Mouse (Mus musculus) C2C12 (cell line): ENCODE measurements around the gene Dpf1. TPM values are rescaled to one million over a fixed set of nuclear protein-coding genes. Genes with fewer than 3 reads are reported as not detected.

Experiments
- H3K27me3 ChIP-seq: one replicate; pipeline ENCODE4 v1.6.1; 2011; ENCODE audit not compliant: control insufficient read depth, insufficient read depth, insufficient read length
- H3K36me3 ChIP-seq: one replicate; pipeline ENCODE4 v1.6.1; 2011; ENCODE audit not compliant: control insufficient read depth, insufficient read depth
- H3K4me3 ChIP-seq: one replicate; pipeline ENCODE4 v1.5.1; 2011; ENCODE audit warnings: mild to moderate bottlenecking, control low read depth; ENCODE audit not compliant: poor library complexity, insufficient read depth, severe bottlenecking
- H3K79me2 ChIP-seq: one replicate; pipeline ENCODE4 v1.6.1; 2011; ENCODE audit not compliant: control insufficient read depth, insufficient read depth
- H3K79me3 ChIP-seq: one replicate; pipeline ENCODE4 v1.6.1; 2011; ENCODE audit warnings: low read depth, control low read depth
- H3ac ChIP-seq: one replicate; pipeline ENCODE3; 2011; ENCODE audit warnings: low read depth; ENCODE audit not compliant: control insufficient read depth, insufficient read length
- CEBPB ChIP-seq: IDR thresholded peaks from one replicate; pipeline ENCODE4 v1.6.1; 2011; ENCODE audit warnings: low read depth, mild to moderate bottlenecking, control low read depth, moderate library complexity
- CTCF ChIP-seq: IDR thresholded peaks from one replicate; pipeline ENCODE4 v1.5.1; 2011; ENCODE audit not compliant: control insufficient read depth, insufficient read depth, insufficient read length
- FOSL1 ChIP-seq: IDR thresholded peaks from one replicate; pipeline ENCODE4 v1.8.0; 2011; ENCODE audit warnings: mild to moderate bottlenecking, low read length; ENCODE audit not compliant: poor library complexity, insufficient read depth, severe bottlenecking
- MAX ChIP-seq: IDR thresholded peaks from one replicate; pipeline ENCODE4 v1.6.1; 2011; ENCODE audit warnings: mild to moderate bottlenecking, control low read depth
- MYOD1 ChIP-seq: IDR thresholded peaks from one replicate; pipeline ENCODE4 v1.6.1; 2011; ENCODE audit warnings: low read depth; ENCODE audit not compliant: control insufficient read depth, insufficient read length
- MYOG ChIP-seq: IDR thresholded peaks from one replicate; pipeline ENCODE4 v1.6.1; 2011; ENCODE audit not compliant: control insufficient read depth, insufficient read length; ENCODE audit errors: extremely low read depth
- USF1 ChIP-seq: IDR thresholded peaks from one replicate; pipeline ENCODE4 v1.6.1; 2011; ENCODE audit warnings: low read depth, mild to moderate bottlenecking, control low read depth, moderate library complexity
- polyA plus RNA-seq: library from polyadenylated mRNA; unstranded; fragments of >200 nt; fragmentation: generic; extraction: Trizol; gene quantifications from one replicate; pipeline ENCODE4 v1.2.1, GENCODE M21; 2012; ENCODE audit warnings: missing spikeins

Gene Dpf1
- polyA plus RNA-seq, 1 experiment, result 14.3 TPM

DNA sequence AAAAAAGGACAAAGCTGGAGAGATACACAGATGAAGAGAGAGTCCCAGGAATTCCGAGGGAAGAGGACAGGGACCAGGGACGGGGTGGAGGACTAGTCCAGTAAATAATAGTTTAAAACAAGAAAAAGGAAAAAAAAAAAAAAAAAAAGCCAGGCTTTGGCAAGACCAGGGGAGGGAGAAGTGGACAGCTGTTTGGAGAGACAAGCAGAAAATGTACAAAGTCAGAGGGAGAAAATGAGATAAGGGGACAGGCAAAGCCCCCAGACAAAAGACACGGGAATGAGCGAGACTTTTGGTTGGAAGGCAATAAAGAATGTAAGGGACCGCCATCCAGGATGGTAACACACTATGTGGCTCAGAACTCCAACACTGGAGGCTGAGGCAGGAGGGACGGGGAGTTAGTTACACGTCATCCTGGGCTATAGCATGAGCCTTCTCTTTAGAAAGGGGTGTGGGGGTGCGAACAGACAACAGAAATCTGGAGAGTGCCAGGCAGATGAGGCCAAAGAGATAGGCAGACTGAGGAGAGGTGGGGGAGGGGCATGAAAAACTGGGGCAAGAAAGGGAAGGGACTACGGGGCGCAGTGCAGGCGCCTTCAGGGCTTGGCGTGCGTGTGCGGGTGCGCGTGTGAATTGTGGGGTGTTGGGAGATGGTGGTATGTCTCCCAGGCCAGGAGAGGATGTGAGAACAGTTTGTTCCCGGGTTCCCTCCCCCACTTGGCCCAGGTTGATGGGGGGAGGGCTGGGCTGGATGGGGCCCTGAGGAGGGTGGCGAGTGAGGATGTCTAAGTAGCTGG is 14.6 kb downstream of the Dpf1 start:
- Histone ChIP-seq H3ac (no peak overlapping the region), H3K36me3 (no peaks in the 10 kb centered on the region), H3K4me3 (no peak overlapping the region), H3K79me3 (no peaks in the 10 kb centered on the region), H3K27me3 (no peaks in the 10 kb centered on the region), H3K79me2 (no peaks in the 10 kb centered on the region)
- no peak for TF ChIP-seq FOSL1
- TF ChIP-seq USF1, result no peak
- no peak for TF ChIP-seq MYOD1
- TF ChIP-seq CTCF, result no peak
- no peak for TF ChIP-seq MYOG

DNA sequence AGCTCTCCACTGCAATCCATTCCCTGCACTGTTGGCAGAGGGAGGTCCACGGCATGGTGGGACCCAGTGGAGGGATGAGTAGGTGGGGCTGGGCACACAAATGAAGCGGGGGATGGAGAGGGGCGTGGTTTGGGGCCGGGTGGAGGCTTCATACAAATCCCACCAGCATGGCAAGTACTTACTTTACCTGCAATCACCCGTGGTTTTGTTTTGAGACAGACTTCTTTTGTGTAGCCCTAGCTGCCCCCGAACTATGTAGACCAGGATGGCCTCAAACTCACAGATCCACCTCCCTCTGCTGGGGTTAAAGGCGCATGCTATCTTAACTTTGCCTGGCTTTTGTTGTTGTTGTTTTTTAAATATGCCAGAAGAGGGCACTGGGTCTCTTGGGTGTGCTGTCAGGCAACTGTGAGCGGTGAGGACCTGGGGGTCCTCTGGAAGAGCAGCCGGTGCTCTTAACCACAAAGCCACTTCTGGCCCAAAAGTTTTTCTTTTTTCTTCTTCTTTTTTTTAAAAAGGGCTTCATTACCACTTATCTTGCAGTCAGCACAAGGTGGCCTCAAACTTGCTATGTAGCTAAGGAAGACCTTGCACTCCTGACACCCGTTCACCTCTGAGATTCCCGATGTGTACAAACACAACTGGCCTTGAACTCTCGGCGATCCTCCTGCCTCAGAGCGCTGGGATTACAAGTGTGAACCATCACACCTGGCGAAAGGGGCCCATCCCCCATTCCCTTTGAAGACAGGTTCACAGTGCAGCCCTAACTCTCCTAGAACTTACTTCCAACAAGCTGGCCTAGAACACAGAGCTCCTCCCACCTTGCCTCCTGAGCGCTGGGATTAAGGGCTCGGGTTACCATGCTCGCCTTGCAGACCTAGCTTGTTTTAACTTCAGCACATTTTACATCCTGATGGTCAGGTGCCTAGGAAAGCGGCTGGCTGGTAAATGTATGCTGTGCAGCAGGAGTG is 15.9 kb downstream of the Dpf1 start:
- H3K79me2 ChIP-seq, result no peaks in the 10 kb centered on the region
- H3K4me3 ChIP-seq, result no peak overlapping the region

DNA sequence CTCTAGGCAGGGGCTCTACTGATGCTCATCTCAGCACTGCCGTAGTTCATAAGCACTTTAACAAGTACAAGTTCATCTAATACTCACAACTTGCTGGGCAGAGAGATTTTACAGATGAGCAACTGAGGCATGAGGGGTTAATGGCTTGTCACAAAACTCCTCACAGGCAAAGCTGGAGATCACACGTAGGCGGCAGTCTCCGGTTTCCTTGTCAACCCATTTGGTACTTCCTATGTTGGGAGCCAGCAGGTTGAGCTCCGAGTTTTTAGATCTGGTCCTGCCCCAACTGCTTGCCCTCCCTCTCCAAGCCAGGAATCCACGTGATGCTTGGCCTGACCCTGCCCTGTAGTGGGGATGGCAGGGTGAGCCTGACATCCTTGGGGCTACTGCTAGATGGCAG is 23.3 kb downstream of the Dpf1 start:
- Histone ChIP-seq H3K36me3 (peaks cover 11% of the 10 kb centered on the region), H3K27me3 (no peaks in the 10 kb centered on the region), H3K79me3 (no peaks in the 10 kb centered on the region), H3K4me3 (no peak overlapping the region), H3K79me2 (no peaks in the 10 kb centered on the region), H3ac (no peak overlapping the region)
- TF ChIP-seq CTCF, result no peak
- no peak for TF ChIP-seq MAX
- TF ChIP-seq CEBPB, result no peak
- no peak for TF ChIP-seq USF1

More for the DNA sequence above, 15.9 kb downstream of the Dpf1 start:
- H3ac ChIP-seq, result no peak overlapping the region
- no peaks in the 10 kb centered on the region for H3K36me3 ChIP-seq
- no peaks in the 10 kb centered on the region for H3K79me3 ChIP-seq
- no peaks in the 10 kb centered on the region for H3K27me3 ChIP-seq
- TF ChIP-seq MAX (no peak), MYOG (no peak), FOSL1 (no peak)

DNA sequence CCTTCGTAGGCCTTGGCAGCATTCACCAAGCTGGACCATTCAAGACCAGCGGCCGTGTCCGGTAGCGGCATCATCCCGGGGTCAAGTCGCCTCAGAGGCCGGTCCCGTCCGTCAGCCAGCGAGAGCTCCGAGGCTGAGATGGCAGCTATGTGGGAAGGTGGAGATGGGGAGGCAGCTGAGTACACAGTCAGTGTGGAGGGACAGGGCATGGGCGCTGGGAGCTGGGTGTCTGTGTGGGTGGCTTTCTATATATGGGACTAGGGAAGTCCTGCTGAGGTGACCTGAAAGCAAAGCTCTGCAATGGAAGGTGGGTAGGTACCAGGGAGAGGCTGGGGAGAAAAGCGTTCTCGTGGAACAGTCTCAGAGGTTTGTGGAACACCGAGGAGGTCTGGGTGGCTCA is 25.2 kb downstream of the Dpf1 start:
- Histone ChIP-seq H3K79me2 (no peaks in the 10 kb centered on the region), H3K79me3 (no peaks in the 10 kb centered on the region), H3K4me3 (no peak overlapping the region), H3K27me3 (no peaks in the 10 kb centered on the region), H3ac (no peak overlapping the region), H3K36me3 (peaks cover 11% of the 10 kb centered on the region)
- TF ChIP-seq MYOG (no peak), USF1 (no peak), CEBPB (no peak), CTCF (no peak), FOSL1 (no peak), MAX (no peak), MYOD1 (no peak)

DNA sequence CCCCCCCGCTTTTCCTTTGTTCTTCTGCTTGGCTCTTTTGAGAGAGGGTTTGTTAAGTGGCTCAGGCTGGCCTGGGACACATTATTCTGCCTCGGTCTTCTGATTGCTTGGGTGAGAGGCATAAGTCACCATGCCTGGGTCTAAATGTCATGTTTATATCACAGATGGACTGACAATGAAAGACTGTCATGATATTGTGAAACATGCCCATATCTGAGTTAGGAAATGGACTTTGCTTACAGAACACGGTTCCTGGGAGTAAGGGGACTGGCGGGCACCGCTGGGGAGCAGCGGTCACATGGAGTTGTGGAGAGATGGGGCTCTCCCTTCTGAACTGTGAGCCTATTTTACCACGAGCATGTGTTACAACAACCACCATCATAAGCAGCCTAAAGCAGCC is 30.4 kb downstream of the Dpf1 start:
- no peak for TF ChIP-seq MYOD1
- H3K27me3 ChIP-seq, result no peaks in the 10 kb centered on the region
- H3K79me2 ChIP-seq, result no peaks in the 10 kb centered on the region
- H3K79me3 ChIP-seq, result no peaks in the 10 kb centered on the region
- H3K4me3 ChIP-seq, result no peak overlapping the region
- peaks cover 4% of the 10 kb centered on the region for H3K36me3 ChIP-seq
- no peak overlapping the region for H3ac ChIP-seq

DNA sequence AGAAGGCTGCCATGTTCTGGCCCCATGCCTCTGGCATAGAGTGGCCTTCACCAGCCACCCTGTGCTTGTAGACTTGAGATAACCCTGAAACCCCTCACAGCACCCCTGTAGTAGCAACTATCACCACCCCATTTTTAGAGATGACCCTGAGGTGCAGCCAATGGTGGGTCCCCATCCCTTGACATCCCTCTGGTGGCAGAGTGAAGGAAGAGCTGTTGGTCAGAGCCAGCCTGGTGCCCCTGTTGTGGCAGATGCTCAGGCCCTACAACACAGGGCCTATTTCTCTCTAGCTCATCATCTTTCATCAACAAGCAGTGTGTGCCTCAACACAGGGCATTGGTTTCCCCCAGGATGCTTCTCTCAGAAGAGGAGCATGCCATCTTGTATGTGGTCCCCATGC is 31.5 kb downstream of the Dpf1 start:
- Histone ChIP-seq H3K79me3 (no peaks in the 10 kb centered on the region), H3K4me3 (no peak overlapping the region), H3K27me3 (no peaks in the 10 kb centered on the region), H3K36me3 (peaks cover 4% of the 10 kb centered on the region), H3K79me2 (no peaks in the 10 kb centered on the region), H3ac (no peak overlapping the region)
- TF ChIP-seq MYOG (no peak), CEBPB (no peak), FOSL1 (no peak), USF1 (no peak), CTCF (no peak), MYOD1 (no peak), MAX (no peak)
